Comparison of ENCODE assay signal across 11 mouse cellular contexts in genomic region chr6:28743586-28743985, GRCm38 (mm10).
DNase-seq lines count a peak whose midpoint lies in the region; ATAC-seq lines count a peak whose summit lies in the region.
"Had no signal": no experiment of that assay in that cellular context is flagged by ENCODE, and none has a peak within 500 bp of the region (broad histone marks: within the 10 kb centered on the region; RNA-seq: fewer than 3 reads in every experiment).

No protein-coding gene starts in this region.

- H3K4me1 ChIP-seq in forebrain, embryonic 15.5 days = peaks cover 13% of the 10 kb centered on the region
- no peaks in the 10 kb centered on the region for H3K4me1 ChIP-seq in forebrain, embryonic 11.5 days (replicated peaks; ENCODE audit: control insufficient read depth, insufficient read depth, low read length)
- H3K4me1 ChIP-seq in hindbrain, embryonic 14.5 days (replicated peaks; ENCODE audit: control insufficient read depth, insufficient read depth, low read length) = peaks cover 20% of the 10 kb centered on the region
- no peaks in the 10 kb centered on the region for H3K4me1 ChIP-seq in hindbrain, embryonic 11.5 days (replicated peaks; ENCODE audit: control insufficient read depth, insufficient read depth, low read length)
- H3K4me1 ChIP-seq in midbrain, embryonic 15.5 days = peaks cover 16% of the 10 kb centered on the region
- H3K4me1 ChIP-seq in midbrain, embryonic 13.5 days (replicated peaks) = peaks cover 27% of the 10 kb centered on the region

- no peak overlapping the region for H3K4me2 ChIP-seq in forebrain, embryonic 15.5 days (replicated peaks)
- H3K4me2 ChIP-seq in forebrain, embryonic 11.5 days (ENCODE audit: low read depth, low read length, severe bottlenecking) = no peak overlapping the region
- no peak overlapping the region for H3K4me2 ChIP-seq in hindbrain, embryonic 14.5 days (replicated peaks)
- H3K4me2 ChIP-seq in hindbrain, embryonic 11.5 days (replicated peaks; ENCODE audit: low read depth, low read length) = no peak overlapping the region
- H3K4me2 ChIP-seq in midbrain, embryonic 15.5 days = no peak overlapping the region
- no peak overlapping the region for H3K4me2 ChIP-seq in midbrain, embryonic 13.5 days (replicated peaks)
- H3K4me2 ChIP-seq: liver, embryonic 12.5 days had no signal

- H3K27ac ChIP-seq in forebrain, embryonic 15.5 days (replicated peaks) = 0 out of 2 replicates have a peak overlapping the region, but pooled peaks have one; percentile 22
- H3K27ac ChIP-seq in forebrain, embryonic 11.5 days (ENCODE audit: low read depth, low read length) = no peak overlapping the region
- peak overlapping the region; percentile 6; the same call in 1 of the 2 replicates for H3K27ac ChIP-seq in hindbrain, embryonic 14.5 days
- H3K27ac ChIP-seq in hindbrain, embryonic 11.5 days (ENCODE audit: low read depth, low read length) = no peak overlapping the region
- H3K27ac ChIP-seq in midbrain, embryonic 15.5 days = peak overlapping the region; percentile 34; the same call in 1 of the 2 replicates
- H3K27ac ChIP-seq in midbrain, embryonic 13.5 days = no peak overlapping the region
- H3K27ac ChIP-seq: forebrain, embryonic 10.5 days; liver, embryonic 12.5 days had no signal

- no peak overlapping the region for H3K4me3 ChIP-seq in forebrain, embryonic 15.5 days
- no peak overlapping the region for H3K4me3 ChIP-seq in forebrain, embryonic 11.5 days (ENCODE audit: low read depth, low read length)
- no peak overlapping the region for H3K4me3 ChIP-seq in hindbrain, embryonic 14.5 days (replicated peaks; ENCODE audit: low read length)
- H3K4me3 ChIP-seq in hindbrain, embryonic 11.5 days (ENCODE audit: low read depth, low read length) = no peak overlapping the region
- H3K4me3 ChIP-seq in midbrain, embryonic 15.5 days = no peak overlapping the region
- no peak overlapping the region for H3K4me3 ChIP-seq in midbrain, embryonic 13.5 days (replicated peaks)
- H3K4me3 ChIP-seq: forebrain, embryonic 10.5 days; liver, embryonic 12.5 days; myocyte had no signal

- WGBS in forebrain, embryonic 15.5 days = 8% methylated on average over 1 of the region's 1 CpGs
- 61% methylated on average over 1 of the region's 1 CpGs for WGBS in forebrain, embryonic 11.5 days
- WGBS in hindbrain, embryonic 14.5 days = 15% methylated on average over 1 of the region's 1 CpGs
- 57% methylated on average over 1 of the region's 1 CpGs for WGBS in hindbrain, embryonic 11.5 days
- WGBS in midbrain, embryonic 15.5 days = 24% methylated on average over 1 of the region's 1 CpGs
- WGBS in midbrain, embryonic 13.5 days = 31% methylated on average over 1 of the region's 1 CpGs

- H3K9me3 ChIP-seq in forebrain, embryonic 15.5 days = no peaks in the 10 kb centered on the region
- no peaks in the 10 kb centered on the region for H3K9me3 ChIP-seq in forebrain, embryonic 11.5 days (ENCODE audit: control insufficient read depth, low read length)
- H3K9me3 ChIP-seq in hindbrain, embryonic 14.5 days (ENCODE audit: control insufficient read depth, low read length) = no peaks in the 10 kb centered on the region
- H3K9me3 ChIP-seq in hindbrain, embryonic 11.5 days (ENCODE audit: control insufficient read depth, low read length) = no peaks in the 10 kb centered on the region
- H3K9me3 ChIP-seq in midbrain, embryonic 15.5 days = no peaks in the 10 kb centered on the region
- no peaks in the 10 kb centered on the region for H3K9me3 ChIP-seq in midbrain, embryonic 13.5 days
- H3K9me3 ChIP-seq: forebrain, embryonic 10.5 days; liver, embryonic 12.5 days had no signal

- H3K36me3 ChIP-seq in forebrain, embryonic 15.5 days = no peaks in the 10 kb centered on the region
- no peaks in the 10 kb centered on the region for H3K36me3 ChIP-seq in forebrain, embryonic 11.5 days (ENCODE audit: control insufficient read depth, insufficient read depth, low read length)
- 0 out of 2 replicates have a peak, but pooled peaks cover 3% of the 10 kb centered on the region for H3K36me3 ChIP-seq in hindbrain, embryonic 14.5 days (replicated peaks; ENCODE audit: control insufficient read depth, insufficient read depth)
- no peaks in the 10 kb centered on the region for H3K36me3 ChIP-seq in hindbrain, embryonic 11.5 days (ENCODE audit: control insufficient read depth, insufficient read depth, low read length)
- H3K36me3 ChIP-seq in midbrain, embryonic 15.5 days (replicated peaks) = no peaks in the 10 kb centered on the region
- peaks cover 10% of the 10 kb centered on the region; the same call in 1 of the 2 replicates for H3K36me3 ChIP-seq in midbrain, embryonic 13.5 days

- ATAC-seq in forebrain, embryonic 15.5 days (replicated peaks) = no peak
- ATAC-seq in forebrain, embryonic 11.5 days (replicated peaks; ENCODE audit: low FRiP score) = no peak
- ATAC-seq in hindbrain, embryonic 14.5 days (ENCODE audit: low FRiP score) = no peak; the same call in 1 of the 2 replicates
- ATAC-seq in hindbrain, embryonic 11.5 days (ENCODE audit: low FRiP score) = no peak
- no peak for ATAC-seq in midbrain, embryonic 15.5 days (replicated peaks)
- ATAC-seq in midbrain, embryonic 13.5 days = no peak
- ATAC-seq: liver, embryonic 12.5 days had no signal

- H3K9ac ChIP-seq in forebrain, embryonic 15.5 days (replicated peaks) = no peak overlapping the region
- no peak overlapping the region for H3K9ac ChIP-seq in forebrain, embryonic 11.5 days (ENCODE audit: low read length)
- no peak overlapping the region for H3K9ac ChIP-seq in hindbrain, embryonic 14.5 days
- no peak overlapping the region for H3K9ac ChIP-seq in hindbrain, embryonic 11.5 days (ENCODE audit: low read depth, low read length)
- no peak overlapping the region for H3K9ac ChIP-seq in midbrain, embryonic 15.5 days
- no peak overlapping the region for H3K9ac ChIP-seq in midbrain, embryonic 13.5 days (replicated peaks)
- H3K9ac ChIP-seq: liver, embryonic 12.5 days had no signal

- no peaks in the 10 kb centered on the region for H3K27me3 ChIP-seq in forebrain, embryonic 15.5 days
- no peaks in the 10 kb centered on the region for H3K27me3 ChIP-seq in forebrain, embryonic 11.5 days (ENCODE audit: control insufficient read depth, insufficient read depth, low read length)
- no peaks in the 10 kb centered on the region for H3K27me3 ChIP-seq in hindbrain, embryonic 14.5 days (ENCODE audit: control insufficient read depth, insufficient read depth, low read length)
- H3K27me3 ChIP-seq in hindbrain, embryonic 11.5 days (ENCODE audit: control insufficient read depth, insufficient read depth, low read length) = no peaks in the 10 kb centered on the region
- H3K27me3 ChIP-seq in midbrain, embryonic 15.5 days (replicated peaks) = no peaks in the 10 kb centered on the region
- no peaks in the 10 kb centered on the region for H3K27me3 ChIP-seq in midbrain, embryonic 13.5 days
- H3K27me3 ChIP-seq: liver, embryonic 12.5 days had no signal

- no peak for DNase-seq in forebrain, embryonic 11.5 days (ENCODE audit: low spot score)
- no peak for DNase-seq in hindbrain, embryonic 14.5 days (ENCODE audit: low spot score)
- no peak for DNase-seq in hindbrain, embryonic 11.5 days (ENCODE audit: low spot score)
- peak; percentile 45 for DNase-seq in kidney, postnatal 10 days
- no peak for DNase-seq in left cerebral cortex, adult 8-10 months (ENCODE audit: low spot score in 2 of 2)

Comparison
In these comparisons a context has a peak if more than half of its experiments do, and no peak if none do; other contexts are left out.
1. H3K27ac ChIP-seq: peak in forebrain, embryonic 15.5 days (single experiment), hindbrain, embryonic 14.5 days (single experiment) and midbrain, embryonic 15.5 days (single experiment); none in forebrain, embryonic 11.5 days (single experiment), hindbrain, embryonic 11.5 days (single experiment) and midbrain, embryonic 13.5 days (single experiment).